Mouse (Mus musculus): Measurements from ENCODE around the gene Leng9. TPM values are rescaled to one million over a fixed set of nuclear protein-coding genes. Genes with fewer than 3 reads are reported as not detected.

Leng9 gene
- polyA plus RNA-seq, 1 experiment from 2014 or later: 4.3 TPM

DNA sequence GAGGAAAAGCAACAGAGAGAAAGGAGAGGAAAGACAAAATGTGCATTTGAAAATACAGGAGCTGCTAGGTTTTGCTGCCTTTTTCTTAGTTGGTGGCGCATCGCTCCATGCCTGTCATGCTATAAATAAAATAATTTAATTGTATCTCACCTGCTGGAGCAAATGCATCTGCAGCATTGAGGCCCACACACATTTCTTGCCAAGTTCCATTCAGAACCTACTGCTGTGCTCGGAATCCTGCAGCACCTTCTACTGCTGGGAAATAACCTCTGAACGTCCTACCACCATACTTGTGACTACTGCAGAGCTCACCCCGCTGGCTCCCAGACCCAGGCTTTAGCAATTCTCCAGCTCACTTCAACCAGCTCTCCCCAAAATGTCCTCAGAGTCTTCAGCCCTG, 49.0 kb downstream of the Leng9 start:
- Histone ChIP-seq H3K9me3 (ENCODE audit: control insufficient read depth, low read length) (no peaks in the 10 kb centered on the region), H3K27ac (replicated peaks; ENCODE audit: low read depth, low read length) (no peak overlapping the region), H3K36me3 (ENCODE audit: control insufficient read depth, insufficient read depth, low read length) (no peaks in the 10 kb centered on the region), H3K4me2 (ENCODE audit: low read depth, low read length) (no peak overlapping the region), H3K9ac (ENCODE audit: low read depth, low read length) (no peak overlapping the region), H3K4me3 (ENCODE audit: low read depth, low read length) (no peak overlapping the region), H3K27me3 (replicated peaks; ENCODE audit: control insufficient read depth, insufficient read depth, low read length) (no peaks in the 10 kb centered on the region), H3K4me1 (ENCODE audit: control insufficient read depth, insufficient read depth, low read length) (no peaks in the 10 kb centered on the region)
- ATAC-seq (ENCODE audit: low read depth) (no peak), DNase-seq (ENCODE audit: low spot score) (no peak)
- 76% methylated on average over 5 of the region's 5 CpGs for WGBS

DNA sequence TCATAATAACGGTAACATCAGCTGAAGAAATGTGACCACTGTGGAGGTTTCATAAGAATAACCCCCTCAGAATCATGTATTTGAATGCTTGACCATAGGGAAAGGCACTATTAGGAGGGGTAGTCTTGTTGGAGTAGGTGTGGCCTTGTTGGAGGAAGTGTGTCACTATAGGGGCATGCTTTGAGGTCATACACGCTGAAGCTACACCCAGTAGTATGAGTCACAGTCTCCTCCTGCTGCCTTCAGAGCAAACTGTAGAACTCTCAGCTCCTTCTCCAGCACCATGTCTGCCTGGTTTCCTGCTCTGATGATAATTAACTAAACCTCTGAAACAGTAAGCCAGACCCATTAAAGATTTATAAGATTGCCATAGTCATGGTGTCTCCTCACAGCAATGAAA, 51.3 kb downstream of the Leng9 start:
- DNase-seq (ENCODE audit: low spot score) (no peak), ATAC-seq (ENCODE audit: low read depth) (no peak)
- Histone ChIP-seq H3K27me3 (replicated peaks; ENCODE audit: control insufficient read depth, insufficient read depth, low read length) (no peaks in the 10 kb centered on the region), H3K9me3 (ENCODE audit: control insufficient read depth, low read length) (no peaks in the 10 kb centered on the region), H3K4me1 (ENCODE audit: control insufficient read depth, insufficient read depth, low read length) (no peaks in the 10 kb centered on the region), H3K9ac (ENCODE audit: low read depth, low read length) (no peak overlapping the region), H3K36me3 (ENCODE audit: control insufficient read depth, insufficient read depth, low read length) (no peaks in the 10 kb centered on the region), H3K27ac (replicated peaks; ENCODE audit: low read depth, low read length) (no peak overlapping the region), H3K4me2 (ENCODE audit: low read depth, low read length) (no peak overlapping the region), H3K4me3 (ENCODE audit: low read depth, low read length) (no peak overlapping the region)
- WGBS: 78% methylated on average over 2 of the region's 2 CpGs

DNA sequence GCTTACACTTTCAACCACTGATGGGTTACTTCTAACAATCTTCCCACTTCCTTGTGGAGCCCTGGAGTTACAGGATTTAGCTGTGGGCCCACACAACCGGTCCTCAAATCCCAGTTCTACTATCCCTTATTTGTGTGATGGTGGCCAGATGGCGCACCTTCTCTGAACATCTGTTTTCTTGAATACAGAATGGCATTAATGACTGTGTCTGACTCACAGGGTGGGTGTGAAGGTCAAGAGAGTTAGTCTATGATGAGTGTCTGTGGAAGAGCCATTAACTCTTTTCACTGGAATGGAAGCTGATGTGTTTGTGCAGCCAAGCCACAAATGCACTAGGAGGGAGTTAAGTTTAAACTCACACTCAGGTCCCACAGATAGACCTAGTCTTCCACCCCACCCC, 51.9 kb downstream of the Leng9 start:
- no peaks in the 10 kb centered on the region for H3K36me3 ChIP-seq (ENCODE audit: control insufficient read depth, insufficient read depth, low read length)
- no peak for DNase-seq (ENCODE audit: low spot score)
- H3K9me3 ChIP-seq (ENCODE audit: control insufficient read depth, low read length): no peaks in the 10 kb centered on the region
- no peak overlapping the region for H3K4me3 ChIP-seq (ENCODE audit: low read depth, low read length)
- no peak overlapping the region for H3K4me2 ChIP-seq (ENCODE audit: low read depth, low read length)
- H3K27me3 ChIP-seq (replicated peaks; ENCODE audit: control insufficient read depth, insufficient read depth, low read length): no peaks in the 10 kb centered on the region
- H3K27ac ChIP-seq (replicated peaks; ENCODE audit: low read depth, low read length): no peak overlapping the region
- 77% methylated on average over 2 of the region's 2 CpGs for WGBS
- no peak overlapping the region for H3K9ac ChIP-seq (ENCODE audit: low read depth, low read length)
- no peak for ATAC-seq (ENCODE audit: low read depth)
- no peaks in the 10 kb centered on the region for H3K4me1 ChIP-seq (ENCODE audit: control insufficient read depth, insufficient read depth, low read length)

Other genes with a start within 250 kb of the Leng9 start
- 0.11 and 0.13 TPM in 2 replicates for gene Lilra6, start 234.9 kb downstream of the Leng9 start, polyA plus RNA-seq (2014; fragmentation: Nextera tagmentation; extraction: Ambion mirVana)
- gene Lair1, start 87.2 kb downstream of the Leng9 start, polyA plus RNA-seq (2014; fragmentation: Nextera tagmentation; extraction: Ambion mirVana): 0.63 and 0.79 TPM in 2 replicates
- gene Ttyh1, start 31.0 kb downstream of the Leng9 start, polyA plus RNA-seq (2014; fragmentation: Nextera tagmentation; extraction: Ambion mirVana): 8.1 and 8.7 TPM in 2 replicates
- 38.7 and 49.8 TPM in 2 replicates for gene Leng8, start 13.3 kb downstream of the Leng9 start, polyA plus RNA-seq (2014; fragmentation: Nextera tagmentation; extraction: Ambion mirVana)
- 58.9 and 61.1 TPM in 2 replicates for gene Cdc42ep5, start 14.5 kb upstream of the Leng9 start, polyA plus RNA-seq (2014; fragmentation: Nextera tagmentation; extraction: Ambion mirVana)
- gene Lilra5, start 87.4 kb upstream of the Leng9 start, polyA plus RNA-seq (2014; fragmentation: Nextera tagmentation; extraction: Ambion mirVana): not detected in 2 replicates
- gene Ncr1, start 187.3 kb upstream of the Leng9 start, polyA plus RNA-seq (2014; fragmentation: Nextera tagmentation; extraction: Ambion mirVana): not detected in 2 replicates
- 0.30 and 0.36 TPM in 2 replicates for gene Gp6, start 247.4 kb upstream of the Leng9 start, polyA plus RNA-seq (2014; fragmentation: Nextera tagmentation; extraction: Ambion mirVana)